Mouse (Mus musculus): ENCODE results near the gene Meiob.

Meiob gene

GRCm38 (mm10) chr17:24803952-24804951 is at the start of gene Meiob:
Gene Meiob (plus strand): TSS chr17:24804289.
- DNase-seq = peak; percentile 72 to 73

- no peak for DNase-seq
Measured at GRCm38 (mm10) chr17:24757394-24757793, 46.7 kb upstream of the Meiob start.

DNA sequence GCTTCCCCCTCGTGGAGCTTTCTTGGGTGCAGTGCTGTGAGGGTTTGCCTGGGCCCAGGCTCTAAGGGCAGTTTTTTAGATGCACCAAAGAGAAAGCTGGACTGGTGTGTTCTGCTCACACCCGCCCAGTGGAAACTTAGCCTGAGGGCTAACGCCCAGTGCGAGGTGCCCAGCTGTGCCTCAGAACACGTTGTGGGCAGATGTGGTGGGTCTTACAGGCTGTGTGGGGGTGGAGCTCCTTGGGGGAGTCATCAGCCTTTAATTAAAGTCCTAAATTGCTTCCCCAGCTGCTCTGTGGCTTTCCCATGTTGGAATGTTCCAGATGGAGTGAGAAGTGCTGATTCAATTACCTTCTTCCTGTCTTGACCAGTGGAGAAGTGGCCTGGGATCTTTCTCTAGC is 43.0 kb upstream of the Meiob start:
- no peak for DNase-seq

DNA sequence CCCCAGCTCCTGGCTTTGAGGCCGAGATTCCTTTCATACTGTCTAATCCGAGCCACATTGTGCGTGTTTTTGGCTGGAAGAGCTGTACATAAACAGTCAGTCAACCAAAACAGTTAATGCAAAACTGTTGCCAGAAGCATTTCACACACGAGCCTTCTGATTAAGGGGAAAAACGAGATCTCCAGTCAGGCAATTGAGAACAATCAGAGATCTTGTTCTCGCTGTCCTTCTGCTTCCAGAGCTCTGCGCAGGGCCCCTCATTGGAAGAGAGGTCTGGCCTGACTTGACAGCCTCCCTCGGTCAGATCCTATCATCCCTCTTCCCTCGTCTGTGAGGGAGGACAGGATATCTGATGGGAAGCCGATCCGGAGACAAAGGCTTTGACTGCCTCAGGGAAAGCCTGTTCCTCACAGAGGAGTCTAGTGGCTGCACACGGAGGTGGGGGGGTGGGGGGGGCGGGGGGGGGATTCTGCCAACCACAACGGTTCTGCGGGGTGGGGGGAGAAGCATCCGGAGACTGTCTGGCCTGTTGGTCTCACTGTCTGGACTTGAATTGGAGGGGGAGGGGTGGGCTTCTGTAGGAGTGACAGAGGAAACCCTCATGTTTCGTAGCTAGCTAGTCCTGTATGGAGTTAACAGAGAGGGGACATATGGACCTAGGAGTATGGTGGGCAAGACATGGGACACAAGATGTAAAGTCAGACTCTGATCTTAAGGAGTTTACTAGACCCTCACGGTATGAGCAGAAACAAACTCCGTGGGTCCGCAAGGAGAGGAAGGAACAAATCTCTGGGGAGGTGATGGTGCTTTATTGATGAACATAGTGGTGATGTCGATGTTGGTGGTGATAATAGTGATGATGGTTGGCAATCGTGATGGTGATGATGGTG is 38.8 kb upstream of the Meiob start:
- peak in 1 of 2 experiments; percentile 25 for DNase-seq

- DNase-seq = no peak
Measured at GRCm38 (mm10) chr17:24766266-24766875, 37.7 kb upstream of the Meiob start.

- no peak for DNase-seq
Measured at GRCm38 (mm10) chr17:24769146-24769545, 34.9 kb upstream of the Meiob start.

DNA sequence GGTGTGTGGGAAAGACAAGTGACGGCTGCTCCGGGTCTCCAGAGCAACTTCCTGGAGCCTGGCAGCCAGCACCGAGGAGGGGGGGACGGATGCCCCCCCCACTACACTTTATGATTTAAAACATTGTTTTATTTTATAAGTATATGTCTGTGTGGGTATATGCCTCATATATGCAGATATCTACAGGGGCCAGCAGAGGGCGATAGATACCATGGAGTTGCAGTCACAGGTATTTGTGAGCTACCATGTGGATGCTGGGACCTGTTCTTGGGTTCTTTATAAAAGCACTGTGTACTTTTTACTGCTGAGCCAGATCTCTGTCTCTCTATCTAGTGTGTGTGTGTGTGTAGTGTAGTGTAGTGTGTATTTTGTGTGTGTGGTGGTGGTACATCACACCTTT is 30.8 kb upstream of the Meiob start:
- DNase-seq = no peak

DNA sequence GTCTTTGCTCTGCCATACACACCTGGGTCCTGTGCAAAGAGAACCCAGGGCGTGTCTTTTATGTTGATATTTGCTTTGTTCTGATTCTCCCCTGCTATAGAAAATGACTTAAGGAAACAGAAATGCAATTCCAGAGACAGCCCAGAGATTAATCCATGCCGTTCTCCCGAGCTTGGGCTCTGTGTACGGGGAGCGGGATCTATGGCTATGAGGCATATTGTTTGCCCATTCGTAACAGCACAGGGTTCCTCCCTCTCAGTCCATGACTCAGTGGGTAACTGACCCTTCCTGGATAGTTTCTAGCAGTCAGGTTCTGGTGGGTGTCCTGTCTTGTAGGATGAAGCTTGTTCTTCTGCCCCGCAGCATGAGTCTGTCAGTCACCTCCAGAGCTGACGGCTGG is 28.9 kb upstream of the Meiob start:
- no peak for DNase-seq

- no peak for DNase-seq
Measured at GRCm38 (mm10) chr17:24777073-24777472, 27.0 kb upstream of the Meiob start.

DNA sequence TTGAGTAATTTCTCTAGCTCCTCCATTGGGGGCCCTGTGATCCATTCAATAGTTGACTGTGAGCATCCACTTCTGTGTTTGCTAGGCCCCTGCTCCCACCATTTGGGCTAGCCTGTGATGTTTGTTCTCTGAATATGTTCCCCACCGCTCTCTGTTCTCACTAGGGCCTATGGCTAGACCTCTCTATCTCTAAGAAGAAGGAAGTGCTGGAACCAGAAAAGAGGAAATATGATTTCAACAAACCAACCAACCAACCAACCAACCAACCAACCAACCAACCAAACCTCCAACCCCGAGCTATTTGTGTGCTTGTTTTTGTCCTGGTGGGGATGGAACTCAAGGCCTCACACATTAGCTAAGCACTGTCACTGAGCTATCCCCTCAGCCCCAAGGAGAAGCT is 23.3 kb upstream of the Meiob start:
- DNase-seq = no peak

DNA sequence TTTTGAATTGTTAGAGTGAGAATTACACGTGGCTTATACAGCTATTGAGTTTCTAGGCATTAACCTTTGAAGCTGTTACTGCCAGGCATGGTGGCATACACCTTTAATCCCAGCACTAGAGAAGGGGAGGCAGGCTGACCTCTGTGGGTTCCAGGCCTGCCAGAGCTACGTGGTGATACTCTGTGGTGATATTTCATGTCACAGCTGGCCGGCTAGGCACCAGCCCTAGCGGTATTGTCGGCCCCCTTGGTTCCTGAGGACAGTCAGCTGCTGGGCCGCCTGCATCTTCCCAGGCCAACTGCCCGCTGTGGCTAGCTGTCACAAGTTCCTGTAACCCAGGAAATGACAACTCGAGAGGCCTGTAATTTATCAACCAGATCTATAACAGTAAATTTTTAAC is 11.9 kb upstream of the Meiob start:
- DNase-seq = no peak

DNA sequence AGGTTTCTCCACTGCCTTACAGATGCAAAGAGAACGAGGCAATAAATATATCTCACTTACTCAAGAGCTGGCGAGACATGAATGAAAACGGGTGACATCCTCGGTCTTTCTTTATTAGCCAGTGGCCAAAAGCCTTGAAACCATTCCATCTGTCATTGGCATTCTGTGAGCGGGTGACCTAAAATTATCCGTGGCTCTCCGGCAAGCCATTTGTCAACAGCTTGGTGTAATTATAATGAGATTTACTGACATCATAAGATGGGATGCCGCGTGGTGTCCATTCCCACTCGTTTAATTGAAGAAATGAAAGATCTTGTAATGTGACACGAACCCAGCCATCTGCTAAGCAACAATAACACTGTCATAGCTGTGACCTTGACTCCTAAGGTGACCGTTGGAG is 9.3 kb upstream of the Meiob start:
- DNase-seq = peak; percentile 15 to 21

GRCm38 (mm10) chr17:24796969-24797368 is 7.1 kb upstream of the Meiob start:
- no peak for DNase-seq

DNA sequence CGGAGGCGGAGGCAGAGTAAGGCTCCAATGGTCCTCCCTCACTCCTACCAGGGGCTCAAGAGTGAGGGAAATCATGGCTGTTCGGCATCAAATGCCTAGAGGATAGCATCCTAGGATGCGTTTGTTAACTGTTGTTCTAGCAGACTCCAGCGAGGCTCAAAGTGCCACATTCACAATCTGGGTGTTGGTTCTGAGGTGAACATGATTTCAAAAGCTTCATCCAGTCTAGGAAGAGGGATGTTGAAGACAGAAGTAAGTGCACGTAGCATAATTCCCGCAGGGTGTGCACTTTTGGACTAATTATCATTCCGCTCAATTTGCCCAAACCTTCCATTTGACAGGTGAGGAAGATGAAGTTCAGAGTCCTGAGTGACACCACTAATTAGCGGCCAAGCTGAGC is 5.9 kb upstream of the Meiob start:
- no peak for DNase-seq

DNA sequence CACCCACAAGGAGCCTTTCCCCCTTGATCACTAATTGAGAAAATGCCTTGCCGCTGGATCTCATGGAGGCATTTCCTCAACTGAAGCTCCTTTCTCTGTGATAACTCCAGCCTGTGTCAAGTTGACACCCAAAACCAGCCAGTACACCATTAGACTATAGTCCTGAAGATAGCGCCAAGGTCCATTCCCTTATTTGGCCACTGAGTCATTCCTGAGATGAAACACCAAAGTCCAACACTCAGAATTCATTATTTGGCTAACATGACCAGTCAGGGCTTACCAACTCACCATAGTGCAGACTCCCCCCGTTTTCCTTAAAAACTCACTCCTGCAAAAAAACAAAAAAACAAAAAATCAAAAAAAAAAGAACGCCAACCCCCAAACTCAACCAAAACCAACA is 4.6 kb upstream of the Meiob start:
- no peak for DNase-seq

DNA sequence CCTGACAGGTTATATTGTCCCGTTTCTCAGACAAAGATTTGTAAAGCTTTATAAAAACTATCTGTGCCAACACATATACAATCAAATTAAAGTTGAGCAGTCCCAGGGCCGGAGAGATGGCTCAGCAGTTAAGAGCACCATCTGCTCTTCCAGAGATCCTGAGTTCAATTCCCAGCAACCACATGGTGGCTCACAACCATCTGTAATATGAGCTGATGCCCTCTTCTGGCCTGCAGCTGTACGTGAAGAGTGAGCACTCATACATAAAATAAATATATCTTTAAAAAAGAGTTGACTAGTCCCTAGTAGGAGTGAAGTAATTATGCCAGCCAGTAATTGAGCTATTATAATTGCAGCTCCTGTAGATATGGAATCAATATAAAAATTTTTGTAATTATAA is 3.6 kb upstream of the Meiob start:
- DNase-seq = no peak

DNA sequence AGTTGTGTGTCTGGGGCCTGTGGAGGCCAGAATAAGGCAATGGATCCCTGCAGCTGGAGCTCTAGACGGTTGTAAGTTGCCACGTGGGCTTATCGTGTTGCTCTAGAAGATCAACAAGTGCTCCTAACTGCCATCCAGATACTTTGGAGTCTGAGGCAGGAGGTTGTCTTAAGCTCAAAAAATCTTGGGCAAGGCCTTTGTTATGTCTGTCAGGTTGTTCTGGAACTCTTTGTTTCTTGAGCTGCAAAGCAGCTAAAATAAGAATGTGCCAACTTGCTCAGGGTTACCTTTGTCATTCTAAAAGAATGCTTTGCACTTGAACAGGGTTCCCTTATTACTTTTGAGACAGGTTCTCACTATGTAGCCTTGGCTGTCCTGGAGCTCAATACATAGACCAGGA is 7.1 kb downstream of the Meiob start:
- DNase-seq = no peak

GRCm38 (mm10) chr17:24812215-24812614 is 8.1 kb downstream of the Meiob start:
- DNase-seq = no peak

DNA sequence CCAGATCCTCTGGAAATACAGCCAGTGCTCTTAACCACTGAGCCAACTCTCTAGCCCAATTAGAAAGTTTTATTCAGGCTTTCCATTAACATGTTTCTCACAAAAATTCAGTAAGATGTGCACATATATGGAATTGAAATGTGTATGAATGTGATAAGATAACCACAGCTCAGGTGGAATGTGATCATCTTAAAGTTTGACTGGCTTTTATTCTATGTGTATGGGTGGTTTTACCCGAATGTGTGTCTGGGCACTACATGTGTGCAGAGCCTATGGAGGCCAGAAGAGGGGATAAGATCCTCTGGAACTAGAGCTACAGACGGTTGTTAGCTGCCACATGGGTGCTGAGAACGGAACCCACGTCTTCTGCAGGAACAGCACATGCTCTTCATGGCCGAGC is 11.2 kb downstream of the Meiob start:
- no peak for DNase-seq

DNA sequence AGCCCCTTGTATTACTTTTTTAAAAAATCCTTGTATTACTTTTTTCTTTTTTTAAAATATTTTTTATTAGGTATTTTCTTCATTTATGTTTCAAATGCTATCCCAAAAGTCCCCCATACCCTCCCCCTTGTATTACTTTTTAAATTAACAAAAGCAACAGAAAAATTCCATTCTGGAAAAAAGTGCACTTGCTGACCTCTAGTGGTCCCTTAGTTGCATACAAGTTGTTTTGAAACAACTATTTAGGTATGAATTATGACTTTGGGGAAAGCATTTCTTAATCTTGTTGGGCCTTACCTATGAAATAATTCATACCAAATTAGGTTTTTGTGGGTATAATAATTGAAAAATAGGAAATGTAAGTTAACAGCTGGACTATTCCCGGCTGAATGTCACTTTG is 13.4 kb downstream of the Meiob start:
- DNase-seq = peak in 1 of 2 experiments; percentile 28

- DNase-seq = no peak
Measured at GRCm38 (mm10) chr17:24818172-24818571, 14.1 kb downstream of the Meiob start.

GRCm38 (mm10) chr17:24819469-24819868 is 15.4 kb downstream of the Meiob start:
- no peak for DNase-seq
